8 mouse cellular contexts compared by ENCODE assay signal in the genomic region with DNA sequence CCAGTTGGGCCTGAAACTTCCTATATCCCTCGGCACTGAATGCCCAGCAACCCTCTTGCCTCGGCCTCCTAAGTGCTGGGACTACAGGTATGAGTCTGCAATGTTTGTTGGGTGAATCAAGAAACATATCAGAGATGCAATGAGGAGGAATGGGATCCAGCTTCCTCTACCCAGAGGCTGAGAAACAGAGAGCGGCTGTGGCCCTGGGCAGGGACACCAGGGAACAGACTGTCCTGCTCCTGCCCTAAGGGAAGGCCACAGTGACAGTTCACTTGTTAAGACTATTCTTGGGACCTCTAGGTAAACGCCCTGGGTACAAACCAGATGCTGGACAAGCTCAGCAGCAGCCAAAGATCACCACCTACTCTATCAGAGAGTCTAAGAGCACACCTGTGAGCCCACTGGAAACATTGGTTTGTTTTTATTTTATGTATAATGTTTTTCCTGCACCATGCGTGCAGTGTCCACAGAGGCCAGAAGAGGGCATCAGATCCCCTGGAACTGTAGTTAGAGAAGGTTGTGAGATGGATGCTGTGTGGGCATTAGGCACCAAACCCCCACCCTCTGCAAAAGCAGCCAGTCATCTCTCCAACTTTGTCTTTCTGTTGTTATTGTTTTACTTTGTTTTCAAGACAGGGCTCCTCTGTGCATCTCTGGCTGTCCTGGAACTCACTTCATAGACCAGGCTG. TPM values are rescaled to one million over a fixed set of nuclear protein-coding genes. Genes with fewer than 3 reads are reported as not detected.
A peak's percentile ranks its signal among the peaks of the same experiment; 100 is the strongest.
DNase-seq lines count a peak whose midpoint lies in the region; ATAC-seq lines count a peak whose summit lies in the region.

No protein-coding gene starts in this region.

- peaks cover 6% of the 10 kb centered on the region for H3K4me1 ChIP-seq in forebrain, embryonic 14.5 days (ENCODE audit: control insufficient read depth, insufficient read depth, low read length)
- H3K4me1 ChIP-seq in forebrain, embryonic 15.5 days = peaks cover 8% of the 10 kb centered on the region
- H3K4me1 ChIP-seq in midbrain, embryonic 14.5 days (ENCODE audit: control insufficient read depth, insufficient read depth, low read length) = no peaks in the 10 kb centered on the region
- no peaks in the 10 kb centered on the region for H3K4me1 ChIP-seq in midbrain, embryonic 11.5 days (ENCODE audit: control insufficient read depth, insufficient read depth, low read length)

- H3K27ac ChIP-seq in forebrain, embryonic 14.5 days (ENCODE audit: low read depth, low read length) = no peak overlapping the region
- H3K27ac ChIP-seq in forebrain, embryonic 15.5 days (replicated peaks) = no peak overlapping the region
- no peak overlapping the region for H3K27ac ChIP-seq in midbrain, embryonic 14.5 days (replicated peaks; ENCODE audit: low read depth, low read length)
- H3K27ac ChIP-seq in midbrain, embryonic 11.5 days (ENCODE audit: low read depth, low read length) = no peak overlapping the region

- no peaks in the 10 kb centered on the region for H3K27me3 ChIP-seq in forebrain, embryonic 14.5 days (replicated peaks; ENCODE audit: control insufficient read depth, insufficient read depth, low read length)
- H3K27me3 ChIP-seq in forebrain, embryonic 15.5 days = no peaks in the 10 kb centered on the region
- H3K27me3 ChIP-seq in midbrain, embryonic 14.5 days (ENCODE audit: control insufficient read depth, insufficient read depth, low read length) = no peaks in the 10 kb centered on the region
- H3K27me3 ChIP-seq in midbrain, embryonic 11.5 days (ENCODE audit: control insufficient read depth, insufficient read depth, low read length) = no peaks in the 10 kb centered on the region

- peaks cover 18% of the 10 kb centered on the region for H3K36me3 ChIP-seq in forebrain, embryonic 14.5 days (ENCODE audit: control insufficient read depth, insufficient read depth, low read length)
- H3K36me3 ChIP-seq in forebrain, embryonic 15.5 days = no peaks in the 10 kb centered on the region
- H3K36me3 ChIP-seq in midbrain, embryonic 14.5 days (ENCODE audit: control insufficient read depth, insufficient read depth, low read length) = peaks cover 34% of the 10 kb centered on the region
- H3K36me3 ChIP-seq in midbrain, embryonic 11.5 days (ENCODE audit: control insufficient read depth, insufficient read depth, low read length) = no peaks in the 10 kb centered on the region

- 59% methylated on average over 5 of the region's 5 CpGs for WGBS in forebrain, embryonic 14.5 days
- WGBS in forebrain, embryonic 15.5 days = 67% methylated on average over 5 of the region's 5 CpGs
- WGBS in midbrain, embryonic 14.5 days = 66% methylated on average over 5 of the region's 5 CpGs
- WGBS in midbrain, embryonic 11.5 days = 55% methylated on average over 5 of the region's 5 CpGs

- no peak for ATAC-seq in forebrain, embryonic 14.5 days
- no peak for ATAC-seq in forebrain, embryonic 15.5 days (replicated peaks)
- ATAC-seq in midbrain, embryonic 14.5 days (ENCODE audit: low FRiP score, low TSS enrichment) = no peak
- no peak for ATAC-seq in midbrain, embryonic 11.5 days (ENCODE audit: low FRiP score)

- no peaks in the 10 kb centered on the region for H3K9me3 ChIP-seq in forebrain, embryonic 14.5 days (replicated peaks; ENCODE audit: control insufficient read depth, low read length)
- H3K9me3 ChIP-seq in forebrain, embryonic 15.5 days = no peaks in the 10 kb centered on the region
- H3K9me3 ChIP-seq in midbrain, embryonic 14.5 days (ENCODE audit: control insufficient read depth, low read length) = no peaks in the 10 kb centered on the region
- H3K9me3 ChIP-seq in midbrain, embryonic 11.5 days (ENCODE audit: control insufficient read depth, low read length) = no peaks in the 10 kb centered on the region

- H3K4me2 ChIP-seq in forebrain, embryonic 14.5 days (ENCODE audit: low read length) = no peak overlapping the region
- H3K4me2 ChIP-seq in forebrain, embryonic 15.5 days (replicated peaks) = no peak overlapping the region
- H3K4me2 ChIP-seq in midbrain, embryonic 14.5 days (ENCODE audit: low read length) = no peak overlapping the region
- no peak overlapping the region for H3K4me2 ChIP-seq in midbrain, embryonic 11.5 days

- peak; percentile 33 for DNase-seq in forebrain, embryonic 14.5 days (ENCODE audit: low spot score)
- DNase-seq in midbrain, embryonic 14.5 days = peak; percentile 53
- DNase-seq in midbrain, embryonic 11.5 days (ENCODE audit: low spot score, missing footprints) = no peak
- peak; percentile 28 for DNase-seq in c-Kit-positive CD71-positive TER-119-negative erythroid progenitor cells, embryonic 14.5 days (ENCODE audit: low read depth)
- DNase-seq in layer of hippocampus, postnatal 14 days (ENCODE audit: low spot score in 2 of 2) = peak; percentile 33 to 57
- peak; percentile 52 to 63 for DNase-seq in right cerebral cortex, adult 2 months (ENCODE audit: low spot score in 2 of 2)
- DNase-seq in urinary bladder, postnatal 36 days (ENCODE audit: low spot score in 2 of 2) = no peak

- H3K4me3 ChIP-seq in forebrain, embryonic 14.5 days (ENCODE audit: low read depth, low read length) = no peak overlapping the region
- no peak overlapping the region for H3K4me3 ChIP-seq in forebrain, embryonic 15.5 days
- no peak overlapping the region for H3K4me3 ChIP-seq in midbrain, embryonic 14.5 days (replicated peaks; ENCODE audit: low read depth, low read length)
- H3K4me3 ChIP-seq in midbrain, embryonic 11.5 days (ENCODE audit: low read depth, low read length) = no peak overlapping the region

- no peak overlapping the region for H3K9ac ChIP-seq in forebrain, embryonic 14.5 days (ENCODE audit: low read length)
- H3K9ac ChIP-seq in forebrain, embryonic 15.5 days (replicated peaks) = no peak overlapping the region
- no peak overlapping the region for H3K9ac ChIP-seq in midbrain, embryonic 14.5 days (replicated peaks; ENCODE audit: low read length)
- no peak overlapping the region for H3K9ac ChIP-seq in midbrain, embryonic 11.5 days (ENCODE audit: low read length)

RNA-seq across cellular contexts. Expression of a gene that starts 29.3 kb away (rescaled TPM):
- polyA plus RNA-seq in forebrain, embryonic 14.5 days (2014; fragmentation: Nextera tagmentation; extraction: Ambion mirVana) = 19.4 and 24.4 TPM in 2 replicates
- 17.0 and 17.2 TPM in 2 replicates for polyA plus RNA-seq in forebrain, embryonic 15.5 days (2015; fragmentation: Nextera tagmentation; extraction: Ambion mirVana)
- polyA plus RNA-seq in midbrain, embryonic 14.5 days (2014; fragmentation: Nextera tagmentation; extraction: Ambion mirVana) = 22.2 and 22.6 TPM in 2 replicates
- polyA plus RNA-seq in midbrain, embryonic 11.5 days (2014; fragmentation: Nextera tagmentation; extraction: Ambion mirVana) = 57.2 and 60.5 TPM in 2 replicates
- total RNA-seq in layer of hippocampus, postnatal 14 days (2021) = 1 to 10 TPM; 4.3 to 5.8 TPM

RNA-seq across cellular contexts. Expression of a gene that starts 31.2 kb away (rescaled TPM):
- 8.1 and 9.6 TPM in 2 replicates for polyA plus RNA-seq in forebrain, embryonic 14.5 days (2014; fragmentation: Nextera tagmentation; extraction: Ambion mirVana)
- polyA plus RNA-seq in forebrain, embryonic 15.5 days (2015; fragmentation: Nextera tagmentation; extraction: Ambion mirVana) = 11.3 and 13.2 TPM in 2 replicates
- 15.1 and 15.5 TPM in 2 replicates for polyA plus RNA-seq in midbrain, embryonic 14.5 days (2014; fragmentation: Nextera tagmentation; extraction: Ambion mirVana)
- polyA plus RNA-seq in midbrain, embryonic 11.5 days (2014; fragmentation: Nextera tagmentation; extraction: Ambion mirVana) = 8.9 and 9.9 TPM in 2 replicates
- 10 to 100 TPM; 34.3 to 34.4 TPM for total RNA-seq in layer of hippocampus, postnatal 14 days (2021)

Comparison
In these comparisons a context has a peak if more than half of its experiments do, and no peak if none do; other contexts are left out.
1. DNase-seq: peak in forebrain, embryonic 14.5 days (single experiment), midbrain, embryonic 14.5 days (single experiment), c-Kit-positive CD71-positive TER-119-negative erythroid progenitor cells, embryonic 14.5 days (single experiment), layer of hippocampus, postnatal 14 days (2 of 2) and right cerebral cortex, adult 2 months (2 of 2); none in midbrain, embryonic 11.5 days (single experiment) and urinary bladder, postnatal 36 days (0 of 2).